Mouse (Mus musculus) MEL (cell line): Measurements from ENCODE around the gene Apbb1ip. TPM values are rescaled to one million over a fixed set of nuclear protein-coding genes. Genes with fewer than 3 reads are reported as not detected.

ENCODE experiments used
- DNase-seq: peaks from one replicate; pipeline ENCODE4 v3.0.0; 2011; ENCODE audit warnings: low read depth, low spot score
- H3K27ac ChIP-seq: 2 replicates; pipeline ENCODE4 v1.5.1; 2012; ENCODE audit warnings: low read depth, mild to moderate bottlenecking, control low read depth, low read length, moderate library complexity; ENCODE audit not compliant: control insufficient read depth
- H3K27me3 ChIP-seq, 2 experiments: fragments of 150-350 bp in 1 of 2; sonication (generic) in 1 of 2; 2 replicates each; pipeline ENCODE4 v1.6.1; 2012; ENCODE audit warnings: low read length in 2 of 2, mild to moderate bottlenecking in 2 of 2, improper control_type of control experiment in 1 of 2, moderate library complexity in 1 of 2; ENCODE audit not compliant: insufficient read depth in 2 of 2, control insufficient read depth in 1 of 2
- H3K36me3 ChIP-seq, 2 experiments: 2 replicates each; pipeline ENCODE4 v1.6.1; 2012 to 2014; ENCODE audit warnings: low read length in 2 of 2, improper control_type of control experiment in 1 of 2, inconsistent platforms in 1 of 2, mild to moderate bottlenecking in 1 of 2; ENCODE audit not compliant: insufficient read depth in 2 of 2, control insufficient read depth in 1 of 2
- H3K4me1 ChIP-seq, 2 experiments: fragments of 150-350 bp in 1 of 2; sonication (generic) in 1 of 2; 2 replicates each; pipeline ENCODE4 v1.6.1; 2012; ENCODE audit warnings: low read length in 2 of 2, improper control_type of control experiment in 1 of 2, mild to moderate bottlenecking in 1 of 2; ENCODE audit not compliant: insufficient read depth in 2 of 2, control insufficient read depth in 1 of 2
- H3K4me3 ChIP-seq, 2 experiments: fragments of 150-350 bp in 1 of 2; sonication (generic) in 1 of 2; 2 replicates each; pipeline ENCODE4 v1.5.1; 2012; ENCODE audit warnings: low read depth in 2 of 2, low read length in 2 of 2, mild to moderate bottlenecking in 2 of 2, moderate library complexity in 2 of 2, control low read depth in 1 of 2, improper control_type of control experiment in 1 of 2; ENCODE audit not compliant: control insufficient read depth in 1 of 2, insufficient read depth in 1 of 2
- H3K79me2 ChIP-seq: 2 replicates; pipeline ENCODE4 v1.6.1; 2012; ENCODE audit warnings: mild to moderate bottlenecking, low read length, moderate library complexity; ENCODE audit not compliant: control insufficient read depth, poor library complexity, insufficient read depth
- H3K9ac ChIP-seq: 2 replicates; pipeline ENCODE4 v1.6.1; 2012; ENCODE audit warnings: low read depth, mild to moderate bottlenecking, control low read depth, low read length, moderate library complexity; ENCODE audit not compliant: control insufficient read depth, poor library complexity, severe bottlenecking
- H3K9me3 ChIP-seq: fragments of 150-350 bp; sonication (generic); replicated peaks from 2 replicates; pipeline ENCODE4 v1.6.1; 2012; ENCODE audit warnings: mild to moderate bottlenecking, low read length, improper control_type of control experiment, moderate library complexity; ENCODE audit not compliant: insufficient read depth
- BHLHE40 ChIP-seq: IDR thresholded peaks from 2 replicates; pipeline ENCODE4 v1.6.1; 2012; ENCODE audit warnings: low read depth, mild to moderate bottlenecking, inconsistent platforms, low read length, improper control_type of control experiment, borderline replicate concordance
- CHD1 ChIP-seq: IDR thresholded peaks from 2 replicates; pipeline ENCODE4 v1.6.1; 2012; ENCODE audit warnings: low read depth, mild to moderate bottlenecking, inconsistent platforms, low read length, improper control_type of control experiment
- EP300 ChIP-seq, 2 experiments: IDR thresholded peaks; 2 replicates each; pipeline ENCODE4 v1.6.1; 2011; ENCODE audit warnings: improper control_type of control experiment in 2 of 2, low read length in 2 of 2, low read depth in 1 of 2, mild to moderate bottlenecking in 1 of 2
- ETS1 ChIP-seq: IDR thresholded peaks from 2 replicates; pipeline ENCODE4 v1.6.1; 2012; ENCODE audit warnings: low read depth, mild to moderate bottlenecking, inconsistent platforms, low read length, improper control_type of control experiment, moderate library complexity
- GATA1 ChIP-seq: IDR thresholded peaks from 2 replicates; pipeline ENCODE4 v1.6.1; 2011; ENCODE audit warnings: low read depth, low read length, improper control_type of control experiment
- HCFC1 ChIP-seq: IDR thresholded peaks from 2 replicates; pipeline ENCODE4 v1.6.1; 2012; ENCODE audit warnings: low read depth, mild to moderate bottlenecking, inconsistent platforms, low read length, improper control_type of control experiment, moderate library complexity
- KAT2A ChIP-seq: conservative IDR thresholded peaks from 2 replicates; pipeline ENCODE4 v1.6.1; 2012; ENCODE audit warnings: low read depth, low read length, improper control_type of control experiment, inconsistent platforms
- MAFK ChIP-seq: IDR thresholded peaks from 2 replicates; pipeline ENCODE4 v1.6.1; 2011; ENCODE audit warnings: low read depth, mild to moderate bottlenecking, low read length, improper control_type of control experiment, borderline replicate concordance
- MYC ChIP-seq: IDR thresholded peaks from 2 replicates; pipeline ENCODE4 v1.6.1; 2011; ENCODE audit warnings: low read depth, mild to moderate bottlenecking, low read length, improper control_type of control experiment, moderate library complexity
- NELFE ChIP-seq: IDR thresholded peaks from 2 replicates; pipeline ENCODE4 v1.6.1; 2011; ENCODE audit warnings: low read depth, low read length, improper control_type of control experiment
- NRF1 ChIP-seq: IDR thresholded peaks from 2 replicates; pipeline ENCODE4 v1.6.1; 2014; ENCODE audit warnings: low read depth, mild to moderate bottlenecking, inconsistent platforms, low read length, improper control_type of control experiment, moderate library complexity; ENCODE audit not compliant: poor library complexity, insufficient read depth, severe bottlenecking
- POLR2AphosphoS2 ChIP-seq: IDR thresholded peaks from 2 replicates; pipeline ENCODE4 v1.6.1; 2011; ENCODE audit warnings: low read length, improper control_type of control experiment
- RAD21 ChIP-seq: IDR thresholded peaks from 2 replicates; pipeline ENCODE4 v1.6.1; 2011; ENCODE audit warnings: mild to moderate bottlenecking, low read depth, low read length, improper control_type of control experiment
- SIN3A ChIP-seq: IDR thresholded peaks from 2 replicates; pipeline ENCODE4 v1.6.1; 2012; ENCODE audit warnings: low read length, improper control_type of control experiment, inconsistent platforms
- TAL1 ChIP-seq: IDR thresholded peaks from 2 replicates; pipeline ENCODE4 v1.6.1; 2012; ENCODE audit warnings: mild to moderate bottlenecking, inconsistent platforms, low read length, moderate library complexity, mixed read lengths
- TCF12 ChIP-seq: IDR thresholded peaks from 2 replicates; pipeline ENCODE4 v1.6.1; 2014; ENCODE audit warnings: low read depth, mild to moderate bottlenecking, inconsistent platforms, low read length, improper control_type of control experiment, moderate library complexity
- UBTF ChIP-seq: IDR thresholded peaks from 2 replicates; pipeline ENCODE4 v1.6.1; 2012; ENCODE audit warnings: low read depth, mild to moderate bottlenecking, inconsistent platforms, low read length, improper control_type of control experiment, moderate library complexity, borderline replicate concordance; ENCODE audit not compliant: insufficient read depth
- ZNF384 ChIP-seq: IDR thresholded peaks from 2 replicates; pipeline ENCODE4 v1.6.1; 2012; ENCODE audit warnings: low read depth, mild to moderate bottlenecking, inconsistent platforms, low read length, improper control_type of control experiment
- polyA plus RNA-seq, 2 experiments: library from polyadenylated mRNA; stranded (reverse) in 1 of 2; unstranded in 1 of 2; fragments of >175 nt in 1 of 2; fragments of >200 nt in 1 of 2; gene quantifications; 2 replicates each; pipeline versions ENCODE4 v1.2.1 to v1.2.4; 2012; ENCODE audit warnings: low replicate concordance in 2 of 2, low read depth in 1 of 2; ENCODE audit not compliant: insufficient read length in 2 of 2, insufficient read depth in 1 of 2, missing spikeins in 1 of 2
- total RNA-seq: library from RNA; depleted of rRNA; stranded (reverse); fragments of 300-350 nt; gene quantifications from 2 replicates; pipeline ENCODE4 v1.2.3, GENCODE M21; 2012

Apbb1ip gene
- total and polyA plus RNA-seq, 3 experiments = 7.4 to 60.7 TPM; not detected in 1

DNA sequence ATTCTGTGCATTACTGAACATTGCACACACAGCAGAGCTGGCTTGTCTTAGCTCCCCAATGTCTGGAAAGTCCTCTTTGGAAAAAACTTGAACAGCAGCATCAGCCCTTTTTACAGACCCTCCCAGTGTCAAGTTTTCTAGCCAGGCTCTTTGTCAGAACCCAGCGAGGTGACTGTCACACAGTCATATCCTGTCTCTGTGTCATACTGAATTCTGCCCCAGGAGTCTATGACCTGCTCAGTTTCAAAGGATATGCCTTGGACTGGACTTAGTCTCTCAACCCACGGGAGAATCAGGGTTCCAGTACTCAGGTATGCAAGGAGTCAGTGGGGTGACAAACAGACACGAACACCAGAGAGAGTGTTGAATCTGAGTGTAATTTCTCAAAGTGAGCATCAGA is 21.2 kb downstream of the Apbb1ip start:
- no peak for DNase-seq
- Histone ChIP-seq H3K27me3 (no peaks in the 10 kb centered on the region), H3K27ac (no peak overlapping the region), H3K9me3 (no peaks in the 10 kb centered on the region), H3K79me2 (peaks cover 28% of the 10 kb centered on the region), H3K4me1 (peaks cover 0 to 10% of the 10 kb centered on the region in 2 experiments; a peak in 2 of 4 replicates), H3K9ac (no peak overlapping the region), H3K36me3 (peaks cover 10 to 29% of the 10 kb centered on the region in 2 experiments), H3K4me3 (no peak overlapping the region)
- no peak for TF ChIP-seq MYC
- no peak for TF ChIP-seq BHLHE40
- TF ChIP-seq UBTF = no peak
- TF ChIP-seq KAT2A = no peak
- TF ChIP-seq MAFK = no peak
- TF ChIP-seq NRF1 = no peak

DNA sequence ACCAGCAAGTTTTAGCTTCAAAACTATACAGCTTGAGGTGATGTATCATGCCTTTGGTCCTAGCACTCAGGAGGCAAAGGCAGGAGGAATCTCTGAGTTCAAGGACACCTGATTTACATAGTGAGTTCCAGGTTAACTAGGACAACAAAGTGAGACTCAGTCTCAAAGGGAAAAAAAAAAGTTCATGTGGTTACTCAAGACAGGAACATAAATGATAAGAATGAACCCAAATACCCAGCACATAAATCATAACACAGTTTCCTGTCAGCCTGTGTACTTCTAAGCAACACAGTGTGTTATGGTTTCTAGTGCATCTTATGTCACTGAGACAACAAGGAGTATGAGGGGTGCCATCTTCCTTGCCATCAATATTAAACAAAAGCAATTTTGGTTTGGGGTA is 22.6 kb downstream of the Apbb1ip start:
- Histone ChIP-seq H3K36me3 (peaks cover 10 to 25% of the 10 kb centered on the region in 2 experiments), H3K79me2 (peaks cover 28% of the 10 kb centered on the region), H3K4me3 (no peak overlapping the region), H3K9me3 (no peaks in the 10 kb centered on the region), H3K27me3 (no peaks in the 10 kb centered on the region), H3K27ac (no peak overlapping the region), H3K4me1 (peaks cover 0 to 5% of the 10 kb centered on the region in 2 experiments; a peak in 2 of 4 replicates), H3K9ac (no peak overlapping the region)
- DNase-seq = no peak
- TF ChIP-seq HCFC1 (no peak), RAD21 (no peak), TCF12 (no peak), NELFE (no peak), UBTF (no peak), CHD1 (no peak), ZNF384 (0 out of 2 replicates have a peak, but pooled peaks have one; percentile 33)

DNA sequence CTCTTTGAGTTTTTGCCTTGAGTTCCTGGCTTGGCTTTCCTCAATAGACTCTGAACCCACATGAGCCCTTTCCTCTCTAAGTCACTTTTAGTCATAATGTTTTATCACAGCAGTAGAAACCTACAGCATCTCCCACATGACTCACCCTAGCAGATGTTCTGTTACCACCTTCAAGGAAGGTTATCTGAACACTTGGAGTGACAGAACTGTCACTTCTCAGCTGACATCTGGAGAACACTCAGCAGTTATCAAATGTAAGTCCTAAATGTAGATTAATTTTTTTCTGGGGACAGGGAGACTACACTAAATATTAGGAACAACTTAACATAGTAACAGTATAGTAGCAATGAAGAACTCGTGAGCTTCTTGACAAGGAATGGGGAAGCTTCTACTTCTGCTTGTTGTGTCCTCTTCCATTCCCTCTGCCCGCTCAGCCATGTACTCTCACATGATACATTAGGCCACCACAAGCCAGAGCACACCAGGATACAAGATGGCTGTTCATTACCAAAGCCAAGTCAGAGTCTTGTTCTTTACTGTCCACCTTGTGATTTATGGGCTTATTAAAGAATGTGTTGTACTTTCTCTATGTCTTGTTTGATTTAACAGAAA is 25.6 kb downstream of the Apbb1ip start:
- no peaks in the 10 kb centered on the region for H3K27me3 ChIP-seq
- peaks cover 2 to 5% of the 10 kb centered on the region in 2 experiments; a peak in 3 of 4 replicates for H3K4me1 ChIP-seq
- peak; percentile 77 for DNase-seq
- H3K9ac ChIP-seq = no peak overlapping the region
- peaks cover 18% of the 10 kb centered on the region for H3K79me2 ChIP-seq
- no peak overlapping the region for H3K4me3 ChIP-seq
- TF ChIP-seq POLR2AphosphoS2 (no peak), TAL1 (peak; percentile 55), MYC (no peak), SIN3A (peak; percentile 86; the same call in 1 of the 2 replicates), ETS1 (peak; percentile 98), GATA1 (peak; percentile 62), EP300 (IDR thresholded peaks at IDR 0.05; ENCODE audit: low read depth in 1 of 2, low read length in 2 of 2) (peak; percentile 10 to 72; a peak in 3 of 4 replicates)
- TF ChIP-seq, all 39 proteins: peak for 5
- Histone ChIP-seq H3K36me3 (peaks cover 5 to 36% of the 10 kb centered on the region in 2 experiments), H3K9me3 (no peaks in the 10 kb centered on the region), H3K27ac (peak overlapping the region; percentile 55)
